Mouse (Mus musculus) kidney, embryonic 16.5 days (tissue): ENCODE measurements around the gene Lrrc51. TPM values are rescaled to one million over a fixed set of nuclear protein-coding genes. Genes with fewer than 3 reads are reported as not detected.

Source experiments
- ATAC-seq: fragments of 200-750 bp; cut with Nextera tagmentation; 2 replicates; pipeline ENCODE4 v1.8.0; 2017; ENCODE audit warnings: moderate TSS enrichment; ENCODE audit not compliant: low FRiP score, low TSS enrichment
- H3K27ac ChIP-seq: fragments of 300-500 bp; sonication (generic); 2 replicates; pipeline ENCODE4 v1.5.1; 2014; ENCODE audit warnings: low read length
- H3K27me3 ChIP-seq: fragments of 300-500 bp; sonication (generic); 2 replicates; pipeline ENCODE4 v1.6.1; 2014; ENCODE audit warnings: low read length, control low read depth, mixed read lengths; ENCODE audit not compliant: insufficient read depth
- H3K36me3 ChIP-seq: fragments of 300-500 bp; sonication (generic); 2 replicates; pipeline ENCODE4 v1.6.1; 2014; ENCODE audit warnings: low read length, control low read depth, mixed read lengths; ENCODE audit not compliant: insufficient read depth
- H3K4me1 ChIP-seq: fragments of 300-500 bp; sonication (generic); 2 replicates; pipeline ENCODE4 v1.6.1; 2014; ENCODE audit warnings: low read length, control low read depth, mixed read lengths; ENCODE audit not compliant: insufficient read depth
- H3K4me2 ChIP-seq: fragments of 300-500 bp; sonication (generic); replicated peaks from 2 replicates; pipeline ENCODE4 v1.6.1; 2014; ENCODE audit warnings: low read depth, low read length
- H3K4me3 ChIP-seq: fragments of 300-500 bp; sonication (generic); 2 replicates; pipeline ENCODE4 v1.5.1; 2014; ENCODE audit warnings: mild to moderate bottlenecking, low read length
- H3K9ac ChIP-seq: fragments of 300-500 bp; sonication (generic); replicated peaks from 2 replicates; pipeline ENCODE4 v1.6.1; 2014; ENCODE audit warnings: low read length
- H3K9me3 ChIP-seq: fragments of 300-500 bp; sonication (generic); 2 replicates; pipeline ENCODE4 v1.6.1; 2016; ENCODE audit warnings: low read length, control low read depth
- WGBS: fragments of 180-500 bp; shearing (Covaris S2); extraction: QIAGEN DNeasy Blood & Tissue Kit; methylation state at CpG from one replicate; pipeline ENCODE4 v1.1.7; 2014; 5-methylcytosine and 5-hydroxymethylcytosine counted together
- polyA plus RNA-seq: library from polyadenylated mRNA; unstranded; fragments of >200 nt; fragmentation: Nextera tagmentation; extraction: Ambion mirVana; gene quantifications from 2 replicates; pipeline ENCODE4 v1.2.1, GENCODE M21; 2015

Lrrc51 gene
- polyA plus RNA-seq, 1 experiment from 2014 or later: 13.9 TPM

DNA sequence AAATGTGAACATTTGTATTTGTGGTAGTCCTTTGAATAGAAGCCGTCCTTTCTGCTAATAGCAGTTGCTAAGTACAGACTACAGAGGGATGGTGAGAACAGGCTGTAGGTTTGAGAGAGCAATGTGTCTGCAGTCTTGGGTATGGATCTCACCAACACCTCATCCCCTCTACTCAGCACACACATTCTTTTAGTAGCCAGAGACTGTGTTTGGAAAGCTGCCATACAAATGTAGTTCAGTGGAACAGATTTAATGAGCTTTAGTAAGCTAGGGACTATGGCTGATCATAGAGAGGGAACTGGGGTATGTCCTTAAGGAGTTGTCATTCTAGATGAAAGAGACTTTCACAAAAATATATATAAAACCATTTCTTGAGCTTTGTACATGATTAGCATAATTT lies 33.6 kb upstream of the Lrrc51 start:
- H3K4me2 ChIP-seq: no peak overlapping the region
- no peaks in the 10 kb centered on the region for H3K27me3 ChIP-seq
- ATAC-seq: no peak
- H3K9ac ChIP-seq: no peak overlapping the region
- H3K36me3 ChIP-seq: no peaks in the 10 kb centered on the region
- H3K9me3 ChIP-seq: no peaks in the 10 kb centered on the region
- no peak overlapping the region for H3K27ac ChIP-seq
- WGBS: 98% methylated on average over 1 of the region's 1 CpGs
- no peak overlapping the region for H3K4me3 ChIP-seq
- peaks cover 24% of the 10 kb centered on the region for H3K4me1 ChIP-seq

- no peaks in the 10 kb centered on the region for H3K27me3 ChIP-seq
- WGBS: 42% methylated on average over 2 of the region's 2 CpGs
These were observed 31.9 kb upstream of the Lrrc51 start for GRCm38 (mm10) chr7:101965606-101966005.

GRCm38 (mm10) chr7:101964551-101964950 lies 30.9 kb upstream of the Lrrc51 start:
- Histone ChIP-seq H3K27me3 (no peaks in the 10 kb centered on the region), H3K9ac (no peak overlapping the region), H3K4me1 (peaks cover 11% of the 10 kb centered on the region), H3K27ac (no peak overlapping the region), H3K4me3 (no peak overlapping the region), H3K36me3 (no peaks in the 10 kb centered on the region), H3K9me3 (no peaks in the 10 kb centered on the region), H3K4me2 (no peak overlapping the region)
- WGBS: 80% methylated on average over 4 of the region's 4 CpGs
- ATAC-seq: 0 out of 2 replicates have a peak, but pooled peaks have one; percentile 60

More at GRCm38 (mm10) chr7:101965606-101966005, 31.9 kb upstream of the Lrrc51 start:
- H3K9me3 ChIP-seq: no peaks in the 10 kb centered on the region
- no peak overlapping the region for H3K27ac ChIP-seq
- no peak for ATAC-seq
- H3K4me2 ChIP-seq: no peak overlapping the region
- no peak overlapping the region for H3K4me3 ChIP-seq
- no peak overlapping the region for H3K9ac ChIP-seq
- H3K4me1 ChIP-seq: peaks cover 12% of the 10 kb centered on the region
- no peaks in the 10 kb centered on the region for H3K36me3 ChIP-seq

DNA sequence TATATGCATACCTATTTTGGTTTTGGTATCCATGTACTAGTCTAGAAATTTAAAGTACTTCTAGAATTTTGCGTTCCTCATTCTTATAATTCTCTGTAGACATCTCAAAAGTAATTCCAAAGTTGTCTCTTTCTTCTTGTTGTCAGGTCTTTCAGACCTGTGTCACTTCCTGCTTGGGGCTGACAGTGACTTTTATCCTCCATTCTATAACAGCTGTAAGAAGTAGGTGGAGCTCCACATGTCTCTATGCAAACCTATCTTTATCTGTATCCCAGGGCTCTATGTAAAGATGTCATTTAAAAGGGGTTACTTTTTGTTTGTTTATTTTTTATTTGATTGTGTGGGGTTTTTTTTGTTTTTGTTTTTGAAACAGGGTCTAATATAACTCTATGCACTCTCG lies 29.9 kb upstream of the Lrrc51 start:
- Histone ChIP-seq H3K27ac (no peak overlapping the region), H3K4me1 (peaks cover 3% of the 10 kb centered on the region; the same call in 1 of the 2 replicates), H3K9ac (no peak overlapping the region), H3K4me3 (no peak overlapping the region), H3K4me2 (no peak overlapping the region), H3K36me3 (no peaks in the 10 kb centered on the region), H3K9me3 (no peaks in the 10 kb centered on the region), H3K27me3 (no peaks in the 10 kb centered on the region)
- ATAC-seq: no peak
- 94% methylated on average over 2 of the region's 2 CpGs for WGBS

GRCm38 (mm10) chr7:101962829-101963228 lies 29.1 kb upstream of the Lrrc51 start:
- Histone ChIP-seq H3K9ac (no peak overlapping the region), H3K27ac (no peak overlapping the region), H3K36me3 (no peaks in the 10 kb centered on the region), H3K27me3 (no peaks in the 10 kb centered on the region), H3K4me3 (no peak overlapping the region), H3K4me1 (peaks cover 3% of the 10 kb centered on the region; the same call in 1 of the 2 replicates), H3K9me3 (no peaks in the 10 kb centered on the region), H3K4me2 (no peak overlapping the region)
- WGBS: 96% methylated on average over 2 of the region's 2 CpGs
- ATAC-seq: no peak

- no peak for ATAC-seq
- Histone ChIP-seq H3K4me3 (no peak overlapping the region), H3K27ac (no peak overlapping the region), H3K4me2 (no peak overlapping the region), H3K9ac (no peak overlapping the region), H3K4me1 (no peaks in the 10 kb centered on the region), H3K36me3 (no peaks in the 10 kb centered on the region), H3K27me3 (no peaks in the 10 kb centered on the region), H3K9me3 (no peaks in the 10 kb centered on the region)
- WGBS: 94% methylated on average over 5 of the region's 5 CpGs
These were observed 23.2 kb upstream of the Lrrc51 start for GRCm38 (mm10) chr7:101956911-101957310.

DNA sequence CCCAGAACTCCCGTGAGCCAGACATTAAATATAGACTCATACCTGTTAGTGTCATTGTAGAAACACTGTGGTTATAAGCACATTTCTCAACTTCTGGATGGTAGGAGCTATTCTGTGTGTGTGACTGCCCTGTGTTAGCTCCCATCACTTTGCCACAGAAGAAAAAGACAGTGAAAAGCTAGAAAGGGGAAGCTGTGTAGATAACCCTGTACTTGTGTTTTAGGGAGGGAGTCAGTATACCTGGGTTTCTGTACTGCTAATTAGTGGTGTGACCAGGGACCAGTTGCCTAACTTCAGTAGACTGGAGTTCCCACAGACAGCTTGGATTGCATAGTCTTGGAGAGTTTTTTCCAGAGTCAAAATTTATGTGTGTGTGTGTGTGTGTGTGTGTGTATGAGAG lies 22.8 kb upstream of the Lrrc51 start:
- no peak overlapping the region for H3K4me2 ChIP-seq
- WGBS: 91% methylated on average over 1 of the region's 1 CpGs
- H3K4me1 ChIP-seq: peaks cover 2% of the 10 kb centered on the region; the same call in 1 of the 2 replicates
- H3K36me3 ChIP-seq: no peaks in the 10 kb centered on the region
- ATAC-seq: no peak
- H3K4me3 ChIP-seq: no peak overlapping the region
- no peak overlapping the region for H3K27ac ChIP-seq
- no peak overlapping the region for H3K9ac ChIP-seq
- H3K27me3 ChIP-seq: no peaks in the 10 kb centered on the region
- no peaks in the 10 kb centered on the region for H3K9me3 ChIP-seq

DNA sequence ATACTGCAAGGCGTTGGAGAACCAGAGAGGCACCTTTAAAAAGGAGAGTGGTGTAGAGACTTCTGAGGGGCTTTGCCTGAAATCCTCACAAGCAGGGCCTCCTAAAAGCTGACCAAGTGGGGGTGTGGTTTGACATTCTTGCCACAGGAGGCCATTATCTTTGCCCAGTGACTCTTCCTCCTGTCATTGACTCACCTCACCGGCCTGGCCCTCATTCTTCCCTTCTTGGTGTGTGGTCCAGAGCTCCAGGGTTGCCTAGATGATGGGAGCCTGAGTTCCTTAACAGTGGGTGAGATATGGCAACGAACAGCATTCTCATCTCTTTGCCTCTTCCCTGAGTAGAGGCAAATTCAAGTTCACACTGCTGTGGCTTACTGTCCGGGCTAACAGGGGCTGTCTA lies 22.2 kb upstream of the Lrrc51 start:
- Histone ChIP-seq H3K27me3 (no peaks in the 10 kb centered on the region), H3K9me3 (no peaks in the 10 kb centered on the region), H3K4me3 (no peak overlapping the region), H3K4me1 (peaks cover 2% of the 10 kb centered on the region; the same call in 1 of the 2 replicates), H3K27ac (no peak overlapping the region), H3K4me2 (no peak overlapping the region), H3K36me3 (no peaks in the 10 kb centered on the region), H3K9ac (no peak overlapping the region)
- no peak for ATAC-seq
- WGBS: 68% methylated on average over 4 of the region's 4 CpGs

DNA sequence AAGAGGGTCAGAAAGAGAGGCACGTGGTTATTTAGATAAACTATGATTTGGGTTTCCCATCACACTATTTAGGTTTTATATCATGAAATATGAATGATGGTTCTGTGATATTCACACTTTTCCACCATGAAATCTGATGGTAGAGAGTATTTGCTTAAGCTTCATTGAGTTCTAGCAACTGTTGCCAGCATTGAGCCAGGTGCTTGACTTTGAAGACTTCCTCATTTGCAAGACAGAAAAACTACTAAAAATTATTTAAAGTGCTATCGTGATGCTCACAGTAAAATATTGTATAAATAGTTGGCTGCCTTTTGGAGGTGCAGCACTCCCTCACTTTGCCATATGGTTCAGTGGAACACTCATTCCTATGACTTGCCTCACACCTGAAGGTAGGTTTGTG lies 21.6 kb upstream of the Lrrc51 start:
- Histone ChIP-seq H3K9me3 (no peaks in the 10 kb centered on the region), H3K27me3 (no peaks in the 10 kb centered on the region), H3K9ac (no peak overlapping the region), H3K4me3 (no peak overlapping the region), H3K4me2 (no peak overlapping the region), H3K4me1 (peaks cover 2% of the 10 kb centered on the region; the same call in 1 of the 2 replicates), H3K36me3 (no peaks in the 10 kb centered on the region), H3K27ac (no peak overlapping the region)
- WGBS: 83% methylated on average over 2 of the region's 2 CpGs
- ATAC-seq: no peak

DNA sequence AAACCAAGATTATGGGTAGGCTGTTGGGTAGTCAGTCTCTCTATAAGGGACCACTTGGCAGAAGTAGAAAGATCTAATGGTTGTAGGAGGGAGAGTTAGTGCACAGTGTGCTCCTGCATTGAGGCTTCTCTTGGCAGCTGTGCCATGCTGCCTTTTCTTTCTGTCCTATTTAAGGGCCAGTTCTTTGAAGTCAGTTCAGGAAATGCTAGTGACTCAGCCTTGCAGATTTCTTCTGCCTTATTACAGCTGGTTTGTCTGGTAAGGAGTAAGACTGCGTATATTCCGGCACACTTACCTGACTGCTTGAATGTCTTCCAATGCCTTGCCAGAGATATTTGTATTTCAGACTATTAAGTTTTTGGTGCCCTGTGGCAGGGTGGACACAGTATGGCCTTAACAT lies 20.5 kb upstream of the Lrrc51 start:
- Histone ChIP-seq H3K4me1 (peaks cover 2% of the 10 kb centered on the region; the same call in 1 of the 2 replicates), H3K4me3 (no peak overlapping the region), H3K9ac (no peak overlapping the region), H3K27ac (no peak overlapping the region), H3K4me2 (no peak overlapping the region), H3K9me3 (no peaks in the 10 kb centered on the region), H3K27me3 (no peaks in the 10 kb centered on the region), H3K36me3 (no peaks in the 10 kb centered on the region)
- 94% methylated on average over 2 of the region's 2 CpGs for WGBS
- no peak for ATAC-seq
